Mouse (Mus musculus) fat pad, adult 2 months (tissue): Measurements from ENCODE around the gene Asb14.
"Not testable (repeated sequence)": the region's sequence is repeated elsewhere in the genome, so short reads cannot be mapped to it uniquely, and the experiment has no call there.

Experiments
- DNase-seq: peaks from one replicate; pipeline ENCODE4 v3.0.0-alpha.2; 2011; ENCODE audit warnings: low read depth, low spot score; ENCODE audit errors: extremely low read depth

Asb14 gene

GRCm38 (mm10) chr14:26894392-26894791 lies at the start of gene Asb14:
Asb14 (plus strand) TSS chr14:26894557.
- DNase-seq = no peak

- no peak for DNase-seq
Observed at GRCm38 (mm10) chr14:26853053-26853452, 41.3 kb upstream of the Asb14 start.

- no peak for DNase-seq
Observed at GRCm38 (mm10) chr14:26854066-26854465, 40.3 kb upstream of the Asb14 start.

GRCm38 (mm10) chr14:26858364-26858763 lies 36.0 kb upstream of the Asb14 start:
- no peak for DNase-seq

- DNase-seq = no peak
Observed at GRCm38 (mm10) chr14:26859024-26859423, 35.3 kb upstream of the Asb14 start.

- no peak for DNase-seq
Observed at GRCm38 (mm10) chr14:26867356-26867755, 27.0 kb upstream of the Asb14 start.

GRCm38 (mm10) chr14:26868299-26868698 lies 26.1 kb upstream of the Asb14 start:
- DNase-seq = no peak

GRCm38 (mm10) chr14:26878756-26879155 lies 15.6 kb upstream of the Asb14 start:
- no peak for DNase-seq

- DNase-seq = no peak
Observed at GRCm38 (mm10) chr14:26879976-26880375, 14.4 kb upstream of the Asb14 start.

GRCm38 (mm10) chr14:26881700-26882099 lies 12.7 kb upstream of the Asb14 start:
- DNase-seq = no peak

GRCm38 (mm10) chr14:26887244-26887643 lies 7.1 kb upstream of the Asb14 start:
- no peak for DNase-seq

- DNase-seq = no peak
Observed at GRCm38 (mm10) chr14:26890777-26891176, 3.6 kb upstream of the Asb14 start.

- no peak for DNase-seq
Observed at GRCm38 (mm10) chr14:26899490-26899889, 5.1 kb downstream of the Asb14 start.

- no peak for DNase-seq
Observed at GRCm38 (mm10) chr14:26900893-26901292, 6.5 kb downstream of the Asb14 start.

- no peak for DNase-seq
Observed at GRCm38 (mm10) chr14:26907401-26907800, 13.0 kb downstream of the Asb14 start.

GRCm38 (mm10) chr14:26910461-26910860 lies 16.1 kb downstream of the Asb14 start:
- DNase-seq = not testable (repeated sequence)

GRCm38 (mm10) chr14:26911201-26911600 lies 16.8 kb downstream of the Asb14 start:
- no peak for DNase-seq

GRCm38 (mm10) chr14:26911826-26912225 lies 17.5 kb downstream of the Asb14 start:
- no peak for DNase-seq

GRCm38 (mm10) chr14:26913681-26914268 lies 19.4 kb downstream of the Asb14 start:
- no peak for DNase-seq

GRCm38 (mm10) chr14:26919310-26919709 lies 25.0 kb downstream of the Asb14 start:
- DNase-seq = no peak

- DNase-seq = no peak
Observed at GRCm38 (mm10) chr14:26923702-26924421, 29.5 kb downstream of the Asb14 start.

- no peak for DNase-seq
Observed at GRCm38 (mm10) chr14:26934891-26935290, 40.5 kb downstream of the Asb14 start.

GRCm38 (mm10) chr14:26935558-26935957 lies 41.2 kb downstream of the Asb14 start:
- DNase-seq = no peak
